In the genomic region with DNA sequence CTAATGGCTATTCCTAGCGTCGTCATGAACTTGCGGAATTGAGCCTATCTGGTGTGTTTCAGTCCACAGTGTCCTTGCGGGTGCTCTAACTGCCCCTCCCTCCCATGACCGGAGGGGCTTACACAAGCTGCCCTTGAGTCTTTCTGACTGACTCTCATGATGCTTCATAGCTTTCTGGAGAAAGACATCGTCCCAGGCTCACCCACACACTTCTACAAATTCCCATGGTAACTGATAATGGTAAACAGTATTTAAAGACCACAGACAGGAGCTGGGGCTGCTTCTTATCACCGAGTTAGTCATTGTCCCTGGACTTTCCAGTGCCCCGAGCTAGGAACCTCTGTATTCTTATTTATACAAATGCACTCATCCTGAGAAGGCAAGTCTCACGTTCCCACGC, we compare ENCODE assay signal across 37 mouse cellular contexts. TPM values are rescaled to one million over a fixed set of nuclear protein-coding genes. Genes with fewer than 3 reads are reported as not detected.
DNase-seq lines count a peak whose midpoint lies in the region; ATAC-seq and TF ChIP-seq lines count a peak whose summit lies in the region.
"Had no signal": no experiment of that assay in that cellular context is flagged by ENCODE, and none has a peak within 500 bp of the region (broad histone marks: within the 10 kb centered on the region; RNA-seq: fewer than 3 reads in every experiment).

No protein-coding gene starts in this region.

- H3K27me3 ChIP-seq in forebrain, embryonic 12.5 days, result 0 out of 2 replicates have a peak, but pooled peaks cover 3% of the 10 kb centered on the region

- H3K27ac ChIP-seq in ES-E14 (ENCODE audit: insufficient read depth, low read depth, low read length, poor library complexity, severe bottlenecking), result peak overlapping the region; percentile 60; the same call in 1 of the 2 replicates
- no peak overlapping the region for H3K27ac ChIP-seq in forebrain, embryonic 12.5 days
- H3K27ac ChIP-seq: embryonic facial prominence, embryonic 10.5 days; embryonic facial prominence, embryonic 13.5 days; forebrain, embryonic 10.5 days; gastrocnemius, adult 2 months; heart, embryonic 15.5 days; hindbrain, embryonic 14.5 days; hindbrain, postnatal 0 days had no signal

- DNase-seq in adrenal gland, adult 2 months, result peak; percentile 55
- DNase-seq in adrenal gland, postnatal 10 days, result no peak
- DNase-seq in ovary, adult 18-20 months (ENCODE audit: low spot score), result peak; percentile 50
- no peak for DNase-seq in ovary, postnatal 14 days (ENCODE audit: low spot score)
- DNase-seq in ES-E14 (ENCODE audit: low read depth, low spot score), result no peak
- DNase-seq in lung, postnatal 10 days, result no peak
- DNase-seq: adrenal gland, adult 8-10 months; B cell, adult 2 months; cerebellum, adult 11-12 months; cerebellum, adult 8-10 months; cerebellum, postnatal 10 days; cerebellum, postnatal 36 days; embryo, embryonic 11 days; forebrain, postnatal 0 days; gastrocnemius, adult 2 months; gastrocnemius, postnatal 14 days; heart, adult 11 months; heart, postnatal 14 days; heart, postnatal 4 days; kidney, adult 2 months had no signal

- ATAC-seq in forebrain, embryonic 12.5 days (ENCODE audit: low FRiP score), result no peak
- ATAC-seq: activated CD4-positive, CD25-positive, alpha-beta regulatory T cell, adult 4 months; forebrain, embryonic 14.5 days; forebrain, postnatal 0 days; hindbrain, postnatal 0 days; inflammation-experienced regulatory T-cells, adult 6 months; intestine, embryonic 16.5 days had no signal

- no peak overlapping the region for H3K4me3 ChIP-seq in ES-E14 (ENCODE audit: insufficient read depth in 1 of 2, low read depth in 1 of 2, low read length in 2 of 2, poor library complexity in 1 of 2, severe bottlenecking in 1 of 2)
- H3K4me3 ChIP-seq in forebrain, embryonic 12.5 days (replicated peaks), result no peak overlapping the region
- H3K4me3 ChIP-seq: embryonic facial prominence, embryonic 10.5 days; embryonic facial prominence, embryonic 13.5 days; erythroblast, embryonic 14.5 days; forebrain, embryonic 10.5 days; gastrocnemius, adult 2 months; heart, embryonic 12.5 days; heart, embryonic 15.5 days had no signal

- H3K9me3 ChIP-seq in ES-E14 (ENCODE audit: control insufficient read depth, insufficient read depth, low read depth, low read length), result no peaks in the 10 kb centered on the region
- no peaks in the 10 kb centered on the region for H3K9me3 ChIP-seq in forebrain, embryonic 12.5 days
- H3K9me3 ChIP-seq: embryonic facial prominence, embryonic 10.5 days; embryonic facial prominence, embryonic 13.5 days; forebrain, embryonic 10.5 days; heart, embryonic 12.5 days; heart, embryonic 15.5 days had no signal

- H3K36me3 ChIP-seq in ES-E14 (ENCODE audit: control insufficient read depth, insufficient read depth, low read length, poor library complexity, severe bottlenecking), result no peaks in the 10 kb centered on the region
- H3K36me3 ChIP-seq in forebrain, embryonic 12.5 days (replicated peaks), result no peaks in the 10 kb centered on the region
- H3K36me3 ChIP-seq: embryonic facial prominence, embryonic 10.5 days; embryonic facial prominence, embryonic 13.5 days; forebrain, embryonic 10.5 days; heart, embryonic 12.5 days; heart, embryonic 15.5 days had no signal

- WGBS in forebrain, embryonic 12.5 days, result 92% methylated on average over 10 of the region's 10 CpGs

- in situ Hi-C loops in ES-E14 (cut with MboI; ENCODE audit: low sequenced_read_pairs in 2 of 2, unreplicated experiment in 2 of 2), result no loop called here

- no peak overlapping the region for H3K4me2 ChIP-seq in forebrain, embryonic 12.5 days
- H3K4me2 ChIP-seq: embryonic facial prominence, embryonic 13.5 days; heart, embryonic 12.5 days; heart, embryonic 15.5 days; hindbrain, embryonic 14.5 days had no signal

- peaks cover 9 to 20% of the 10 kb centered on the region in 2 experiments; a peak in 3 of 4 replicates for H3K4me1 ChIP-seq in ES-E14 (ENCODE audit: control insufficient read depth in 2 of 2, insufficient read depth in 2 of 2, low read length in 2 of 2, poor library complexity in 1 of 2)
- H3K4me1 ChIP-seq in forebrain, embryonic 12.5 days, result no peaks in the 10 kb centered on the region
- H3K4me1 ChIP-seq: embryonic facial prominence, embryonic 10.5 days; embryonic facial prominence, embryonic 13.5 days; forebrain, embryonic 10.5 days; heart, embryonic 15.5 days had no signal

- no peak overlapping the region for H3K9ac ChIP-seq in ES-E14 (ENCODE audit: insufficient read depth, low read depth, low read length, poor library complexity, severe bottlenecking)
- no peak overlapping the region for H3K9ac ChIP-seq in forebrain, embryonic 12.5 days
- H3K9ac ChIP-seq: embryonic facial prominence, embryonic 13.5 days; forebrain, postnatal 0 days; heart, embryonic 12.5 days; heart, embryonic 15.5 days; hindbrain, embryonic 14.5 days had no signal

TF ChIP-seq in ES-E14, 5 proteins besides CTCF, POLR2A, EP300 and RAD21:
- TF ChIP-seq ZC3H11A (IDR thresholded peaks at IDR 0.05; ENCODE audit: borderline replicate concordance, low read depth, low read length) (no peak), HCFC1 (IDR thresholded peaks at IDR 0.05; ENCODE audit: borderline replicate concordance, insufficient read depth, low read length) (no peak), MAFK (IDR thresholded peaks at IDR 0.05; ENCODE audit: insufficient read depth, low read depth, low read length) (no peak), ZNF384 (IDR thresholded peaks at IDR 0.05; ENCODE audit: low read depth, low read length) (no peak), CHD2 (IDR thresholded peaks at IDR 0.05; ENCODE audit: low read depth, low read length) (no peak)

RNA-seq across cellular contexts. Expression of a gene that starts 28.1 kb away (rescaled TPM):
- 10 to 100 TPM; 38.1 to 50.3 TPM for total RNA-seq in adrenal gland, adult 2 months (2021)
- polyA plus RNA-seq in adrenal gland, adult 2 months (2012; rRNA removed), result 62.0 and 80.6 TPM in 2 replicates
- total RNA-seq in adrenal gland, postnatal 10 days (2021), result 10 to 100 TPM; 22.9 to 43.6 TPM
- 1.0 and 1.5 TPM in 2 replicates for total RNA-seq in ES-E14 (2012; rRNA removed)
- 22.1 and 25.3 TPM in 2 replicates for polyA plus RNA-seq in forebrain, embryonic 12.5 days (2016; fragmentation: Nextera tagmentation; extraction: Ambion mirVana)
- total RNA-seq: CH12.LX, MEL had no signal
- polyA plus RNA-seq: activated CD4-positive, CD25-positive, alpha-beta regulatory T cell, adult 4 months; inflammation-experienced regulatory T-cells, adult 6 months had no signal

RNA-seq across cellular contexts. Expression of a gene that starts 59.9 kb away (rescaled TPM):
- 1 to 10 TPM in 1 of 2 experiments, under 1 TPM in 1; 0.43 to 1.6 TPM for total RNA-seq in adrenal gland, adult 2 months (2021)
- polyA plus RNA-seq in adrenal gland, adult 2 months (2012; rRNA removed), result not detected in 2 replicates
- 1 to 10 TPM; 1.3 to 1.4 TPM for total RNA-seq in adrenal gland, postnatal 10 days (2021)
- 21.4 and 37.1 TPM in 2 replicates for total RNA-seq in ES-E14 (2012; rRNA removed)
- 0.28 and 0.31 TPM in 2 replicates for polyA plus RNA-seq in forebrain, embryonic 12.5 days (2016; fragmentation: Nextera tagmentation; extraction: Ambion mirVana)
- total RNA-seq: gastrocnemius, adult 2 months; gastrocnemius, postnatal 14 days; gastrocnemius, postnatal 4 days; heart, adult 8-10 months; heart, postnatal 14 days; heart, postnatal 4 days; hindbrain, postnatal 0 days; MEL had no signal
- polyA plus RNA-seq: activated CD4-positive, CD25-positive, alpha-beta regulatory T cell, adult 4 months; embryonic facial prominence, embryonic 13.5 days; erythroblast, embryonic 14.5 days; forebrain, embryonic 10.5 days; heart, embryonic 12.5 days; heart, embryonic 15.5 days; inflammation-experienced regulatory T-cells, adult 6 months; intestine, embryonic 16.5 days had no signal

Comparison
In these comparisons a context has a peak if more than half of its experiments do, and no peak if none do; other contexts are left out.
1. DNase-seq: peak in adrenal gland, adult 2 months (single experiment) and ovary, adult 18-20 months (single experiment); none in adrenal gland, postnatal 10 days (single experiment), ovary, postnatal 14 days (single experiment), ES-E14 (single experiment) and lung, postnatal 10 days (single experiment).